Mouse (Mus musculus) ovary, adult 10 weeks (tissue): ENCODE data around the gene Papolb. TPM values are rescaled to one million over a fixed set of nuclear protein-coding genes. Genes with fewer than 3 reads are reported as not detected.

ENCODE experiments used
- polyA plus RNA-seq: library from polyadenylated mRNA; stranded (reverse); fragments of 350-450 nt; fragmentation: Illumina TruSeq; extraction: RNeasy Lipid Tissue Mini Kit (QIAGEN cat#74804); gene quantifications from one replicate; pipeline ENCODE4 v1.2.3, GENCODE M21; 2014

Papolb gene
- polyA plus RNA-seq = 0.20 TPM

DNA sequence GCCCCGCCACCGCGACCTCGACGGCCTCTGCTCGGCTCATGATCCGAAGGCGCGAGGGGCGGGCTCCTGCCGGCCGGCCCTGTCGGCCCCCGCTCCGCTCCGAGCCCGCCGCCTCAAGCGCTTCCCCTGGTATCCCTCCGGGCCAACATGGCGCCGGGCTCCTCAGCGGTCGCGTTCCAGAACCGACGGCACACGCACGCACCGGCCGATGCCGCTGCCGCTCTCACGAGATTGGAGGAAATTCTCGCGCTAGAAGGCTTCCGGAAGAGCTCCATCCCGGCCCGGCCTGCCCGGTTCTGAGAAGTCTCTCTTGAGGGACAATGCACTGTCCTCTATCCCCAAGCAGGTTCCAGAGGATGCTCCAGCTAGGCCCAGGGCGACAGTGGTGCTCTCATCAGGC lies at the start of gene Papolb:
Papolb (minus strand) TSS at position 162 of the 400 bp plus-strand sequence.

DNA sequence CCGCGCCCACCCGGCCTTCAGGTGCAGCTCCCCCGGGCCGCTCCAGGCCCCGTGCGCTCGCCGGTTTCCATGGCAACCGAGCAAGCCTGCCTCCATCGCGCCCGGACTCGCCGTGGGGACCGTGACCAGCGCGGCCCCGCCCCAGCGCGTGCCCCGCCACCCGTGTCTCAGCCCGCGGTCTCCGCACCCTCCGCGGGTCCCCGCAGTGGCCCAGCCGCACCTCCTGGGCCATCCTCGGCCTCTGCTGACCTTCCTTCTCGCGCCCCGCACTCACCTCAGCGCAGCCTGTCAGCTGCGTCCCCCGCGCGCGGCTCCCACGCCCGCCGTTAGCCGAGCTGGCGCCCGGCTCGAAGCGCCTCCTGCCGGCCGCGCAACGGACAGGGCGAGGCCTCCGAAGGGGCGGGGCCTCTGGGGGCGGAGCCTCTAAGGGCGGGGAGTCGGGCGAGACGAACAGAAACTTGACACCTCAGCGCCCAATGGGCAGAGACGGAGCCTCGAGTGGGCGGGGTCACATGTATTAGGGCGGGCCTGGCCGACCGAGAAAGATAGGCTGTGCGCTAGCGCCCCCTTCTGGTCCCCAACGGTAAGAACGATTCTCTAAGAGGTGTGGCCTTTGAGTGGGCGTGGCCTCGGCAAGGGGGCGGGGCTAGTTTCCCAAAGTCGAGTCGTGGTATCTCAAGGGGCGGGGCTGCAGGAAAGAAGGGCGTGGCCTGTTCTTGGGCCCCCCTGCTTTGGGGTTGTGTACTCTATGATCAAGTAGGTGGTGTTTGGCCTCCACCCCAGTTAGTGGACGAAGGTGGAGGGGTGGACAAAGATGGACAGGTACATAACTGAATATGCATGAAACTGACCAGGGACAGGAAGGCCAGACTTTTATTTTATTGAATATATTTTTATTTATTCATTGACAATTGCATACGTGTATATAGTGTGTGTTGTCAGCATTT lies 21.1 kb upstream of the Papolb start, which contains the start of gene Radil:
Radil (minus strand) TSS at position 393 of the 947 bp plus-strand sequence.

Other genes starting within 250 kb of the Papolb start
- gene Foxk1, start 128.6 kb downstream of the Papolb start, polyA plus RNA-seq = 7.1 TPM
- 0.20 TPM for gene Ap5z1, start 66.1 kb downstream of the Papolb start, polyA plus RNA-seq
- gene Radil, start 21.0 kb upstream of the Papolb start, polyA plus RNA-seq = not detected
- gene Mmd2, start 78.7 kb upstream of the Papolb start, polyA plus RNA-seq = 21.6 TPM
- gene Wipi2, start 97.6 kb upstream of the Papolb start, polyA plus RNA-seq = 16.8 TPM
- 0.14 TPM for gene Slc29a4, start 162.4 kb upstream of the Papolb start, polyA plus RNA-seq